Mouse (Mus musculus) heart, postnatal 0 days (tissue): ENCODE data around the gene Epc2.

ENCODE experiments used
- CTCF ChIP-seq: IDR thresholded peaks from 2 replicates; pipeline ENCODE4 v1.5.1; 2016; ENCODE audit warnings: antibody characterized with exemption, control low read depth, low read depth
- EP300 ChIP-seq: IDR thresholded peaks from 2 replicates; pipeline ENCODE4 v1.6.1; 2016; ENCODE audit warnings: antibody characterized with exemption, low read depth

GRCm38 (mm10) chr2:49520989-49521388 lies 69.7 kb downstream of the Epc2 start:
- no peak for TF ChIP-seq EP300
- TF ChIP-seq CTCF, result no peak
